Mouse (Mus musculus) liver, embryonic 11.5 days (tissue): ENCODE results near the gene C9orf72. TPM values are rescaled to one million over a fixed set of nuclear protein-coding genes. Genes with fewer than 3 reads are reported as not detected.

Source experiments
- ATAC-seq: fragments of 200-750 bp; cut with Nextera tagmentation; replicated peaks from 2 replicates; pipeline ENCODE4 v1.8.0; 2017; ENCODE audit warnings: moderate number of reproducible peaks, mild to moderate bottlenecking, moderate TSS enrichment, moderate library complexity; ENCODE audit not compliant: low FRiP score
- DNase-seq: peaks from one replicate; pipeline ENCODE4 v3.0.0-alpha.2; 2017; ENCODE audit warnings: low spot score
- H3K27ac ChIP-seq: fragments of 300-500 bp; sonication (generic); 2 replicates; pipeline ENCODE4 v1.5.1; 2014; ENCODE audit warnings: mild to moderate bottlenecking, low read depth, low read length, control low read depth
- H3K27me3 ChIP-seq: fragments of 300-500 bp; sonication (generic); replicated peaks from 2 replicates; pipeline ENCODE4 v1.6.1; 2014; ENCODE audit warnings: low read length, mixed read lengths; ENCODE audit not compliant: control insufficient read depth, insufficient read depth
- H3K36me3 ChIP-seq: fragments of 300-500 bp; sonication (generic); 2 replicates; pipeline ENCODE4 v1.6.1; 2014; ENCODE audit warnings: mild to moderate bottlenecking, low read length, moderate library complexity, mixed read lengths; ENCODE audit not compliant: control insufficient read depth, insufficient read depth
- H3K4me1 ChIP-seq: fragments of 300-500 bp; sonication (generic); replicated peaks from 2 replicates; pipeline ENCODE4 v1.6.1; 2014; ENCODE audit warnings: low read length, mixed read lengths; ENCODE audit not compliant: control insufficient read depth, insufficient read depth
- H3K4me2 ChIP-seq: fragments of 300-500 bp; sonication (generic); 2 replicates; pipeline ENCODE4 v1.6.1; 2014; ENCODE audit warnings: mild to moderate bottlenecking, control low read depth, moderate library complexity
- H3K4me3 ChIP-seq: fragments of 300-500 bp; sonication (generic); 2 replicates; pipeline ENCODE4 v1.5.1; 2014; ENCODE audit warnings: low read depth, low read length, control low read depth
- H3K9ac ChIP-seq: fragments of 300-500 bp; sonication (generic); 2 replicates; pipeline ENCODE4 v1.6.1; 2014; ENCODE audit warnings: low read depth, low read length, control low read depth
- H3K9me3 ChIP-seq: fragments of 300-500 bp; sonication (generic); 2 replicates; pipeline ENCODE4 v1.6.1; 2016; ENCODE audit warnings: low read length, inconsistent platforms, mixed read lengths; ENCODE audit not compliant: control insufficient read depth
- WGBS: fragments of 180-500 bp; shearing (Covaris S2); extraction: QIAGEN DNeasy Blood & Tissue Kit; methylation state at CpG from one replicate; pipeline ENCODE4 v1.1.7; 2014; 5-methylcytosine and 5-hydroxymethylcytosine counted together
- polyA plus RNA-seq: library from polyadenylated mRNA; unstranded; fragments of >200 nt; fragmentation: Nextera tagmentation; extraction: Ambion mirVana; gene quantifications from 2 replicates; pipeline ENCODE4 v1.2.1, GENCODE M21; 2014

The C9orf72 gene
- polyA plus RNA-seq, 1 experiment from 2014 or later, result 9.0 TPM

DNA sequence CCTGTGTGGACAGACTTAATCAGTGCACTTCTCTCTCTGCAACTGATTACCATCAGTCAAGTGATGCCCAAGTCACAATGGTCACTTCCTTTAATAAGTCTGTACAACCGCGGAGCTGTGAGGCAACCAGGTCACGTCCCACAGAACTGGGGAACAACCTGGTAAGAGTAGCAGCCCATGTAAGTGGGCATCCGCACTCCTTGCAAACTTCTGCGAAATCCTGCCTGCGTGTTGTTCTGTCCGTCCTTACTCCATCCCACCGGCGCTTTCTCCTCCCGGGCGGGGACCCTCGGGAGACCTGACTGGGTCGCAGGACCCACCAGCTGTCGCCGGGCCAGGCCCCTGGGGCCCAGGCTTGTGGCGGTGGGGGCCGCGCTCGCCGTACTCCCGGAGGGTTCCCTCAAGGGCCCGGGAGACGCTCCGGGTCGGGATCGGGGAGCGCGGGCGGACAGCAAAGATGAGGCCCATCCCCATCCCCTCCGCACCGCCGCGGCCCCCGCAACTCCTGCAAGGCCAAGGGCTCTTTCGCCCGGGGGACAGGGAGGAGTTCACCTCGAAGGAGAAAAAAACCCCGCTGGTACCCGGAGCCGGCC is 738 bp downstream of the C9orf72 start:
- H3K9ac ChIP-seq, result peak overlapping the region; percentile 79
- no peaks in the 10 kb centered on the region for H3K9me3 ChIP-seq
- H3K4me2 ChIP-seq, result peak overlapping the region; percentile 96
- H3K27me3 ChIP-seq, result no peaks in the 10 kb centered on the region
- peak overlapping the region; percentile 87 for H3K4me3 ChIP-seq
- WGBS, result under 1% methylated on average over 39 of the region's 40 CpGs
- DNase-seq (no peak), ATAC-seq (peak; percentile 38)
- H3K36me3 ChIP-seq, result no peaks in the 10 kb centered on the region
- peaks cover 3% of the 10 kb centered on the region; the same call in 1 of the 2 replicates for H3K4me1 ChIP-seq
- no peak overlapping the region for H3K27ac ChIP-seq

DNA sequence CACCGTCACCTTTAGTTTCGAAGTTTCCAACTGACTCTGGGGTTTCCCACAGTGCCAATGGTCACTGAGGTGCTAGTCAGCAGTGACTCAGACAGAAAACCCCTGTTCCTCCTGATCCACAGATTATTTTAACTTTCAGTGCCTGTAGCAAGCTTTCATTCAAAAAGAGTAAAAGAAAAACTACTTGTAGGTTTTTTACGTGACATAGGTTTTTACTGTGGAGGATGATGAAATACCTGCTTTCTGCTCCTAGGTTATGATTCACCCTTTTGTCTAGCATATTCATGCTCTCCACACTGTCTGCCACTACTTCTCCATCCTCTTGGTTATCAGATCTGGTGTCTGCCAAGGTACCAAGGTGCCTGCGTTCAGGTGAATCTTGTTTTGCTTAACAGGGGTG is 1.9 kb downstream of the C9orf72 start:
- DNase-seq (no peak), ATAC-seq (no peak)
- Histone ChIP-seq H3K4me1 (peaks cover 6% of the 10 kb centered on the region; the same call in 1 of the 2 replicates), H3K27ac (no peak overlapping the region), H3K4me3 (no peak overlapping the region), H3K4me2 (no peak overlapping the region), H3K27me3 (no peaks in the 10 kb centered on the region), H3K9ac (no peak overlapping the region), H3K9me3 (no peaks in the 10 kb centered on the region), H3K36me3 (no peaks in the 10 kb centered on the region)
- 83% methylated on average over 4 of the region's 4 CpGs for WGBS

- DNase-seq (no peak), ATAC-seq (no peak)
- no peak overlapping the region for H3K9ac ChIP-seq
- peaks cover 6% of the 10 kb centered on the region; the same call in 1 of the 2 replicates for H3K4me1 ChIP-seq
- no peak overlapping the region for H3K4me2 ChIP-seq
- H3K36me3 ChIP-seq, result no peaks in the 10 kb centered on the region
- H3K4me3 ChIP-seq, result no peak overlapping the region
- no peaks in the 10 kb centered on the region for H3K9me3 ChIP-seq
- H3K27me3 ChIP-seq, result no peaks in the 10 kb centered on the region
- WGBS, result 85% methylated on average over 5 of the region's 5 CpGs
- no peak overlapping the region for H3K27ac ChIP-seq
Observed at GRCm38 (mm10) chr4:35223376-35223988, 2.5 kb downstream of the C9orf72 start.

- no peak overlapping the region for H3K4me2 ChIP-seq
- no peak overlapping the region for H3K9ac ChIP-seq
- H3K4me1 ChIP-seq, result peaks cover 4% of the 10 kb centered on the region; the same call in 1 of the 2 replicates
- no peaks in the 10 kb centered on the region for H3K27me3 ChIP-seq
- no peaks in the 10 kb centered on the region; the same call in 1 of the 2 replicates for H3K36me3 ChIP-seq
- no peak overlapping the region for H3K4me3 ChIP-seq
- ATAC-seq (no peak), DNase-seq (no peak)
- no peaks in the 10 kb centered on the region for H3K9me3 ChIP-seq
- no peak overlapping the region for H3K27ac ChIP-seq
- 59% methylated on average over 4 of the region's 4 CpGs for WGBS
Observed at GRCm38 (mm10) chr4:35221903-35222302, 4.1 kb downstream of the C9orf72 start.

DNA sequence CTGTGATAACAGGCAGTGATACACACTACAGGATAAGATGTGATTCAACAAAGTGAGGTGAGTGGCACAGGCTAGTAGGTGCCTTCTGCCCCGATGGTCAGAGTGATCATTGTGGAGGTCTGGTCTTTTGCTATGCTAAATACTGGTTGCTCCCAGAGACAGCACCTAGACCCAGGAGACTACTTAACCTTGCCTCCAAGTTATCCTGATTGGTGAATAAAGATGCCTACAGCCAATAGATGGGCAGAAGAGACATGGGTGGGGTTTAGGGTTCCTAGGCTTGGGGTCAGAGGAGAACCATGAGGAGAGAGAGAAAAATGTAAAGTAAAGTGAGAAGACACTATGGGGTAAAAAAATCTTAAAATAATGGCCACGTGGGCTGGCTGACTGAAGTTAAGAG is 4.8 kb downstream of the C9orf72 start:
- no peak overlapping the region for H3K9ac ChIP-seq
- H3K27ac ChIP-seq, result no peak overlapping the region
- no peaks in the 10 kb centered on the region for H3K9me3 ChIP-seq
- H3K27me3 ChIP-seq, result no peaks in the 10 kb centered on the region
- H3K36me3 ChIP-seq, result no peaks in the 10 kb centered on the region; the same call in 1 of the 2 replicates
- no peak for DNase-seq
- no peak overlapping the region for H3K4me3 ChIP-seq
- no peak for ATAC-seq
- no peak overlapping the region for H3K4me2 ChIP-seq
- peaks cover 3% of the 10 kb centered on the region; the same call in 1 of the 2 replicates for H3K4me1 ChIP-seq
- WGBS, result 47% methylated on average over 2 of the region's 2 CpGs

DNA sequence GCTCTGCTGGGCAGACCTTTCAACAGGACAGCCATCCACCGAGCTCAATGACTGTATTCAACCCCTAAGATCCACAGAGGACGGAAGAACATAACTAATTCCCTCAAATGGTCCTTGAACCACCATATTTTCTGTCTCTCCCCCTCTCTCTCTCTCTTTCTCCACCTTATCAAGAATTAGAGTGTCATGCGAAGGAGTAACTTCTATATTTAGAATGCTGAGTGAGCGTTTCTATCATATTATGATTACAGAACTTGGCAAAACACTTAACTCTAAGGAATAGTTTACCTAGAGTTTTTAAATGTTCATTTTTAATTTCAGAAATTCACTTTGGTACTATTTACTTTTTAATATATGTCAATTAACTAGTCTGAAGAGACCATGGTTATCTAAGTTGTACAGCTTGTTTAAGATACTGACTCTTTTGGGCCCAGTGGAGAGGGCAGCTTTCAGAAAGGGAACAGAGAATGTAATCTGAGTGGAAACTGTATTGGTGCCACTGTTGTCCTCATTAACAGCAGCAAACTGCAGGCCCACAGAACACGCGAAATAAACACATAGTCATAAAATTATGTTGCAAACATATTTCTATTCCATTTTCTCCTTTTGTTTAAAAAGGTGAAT is 5.8 kb downstream of the C9orf72 start:
- no peak overlapping the region for H3K9ac ChIP-seq
- H3K36me3 ChIP-seq, result no peaks in the 10 kb centered on the region; the same call in 1 of the 2 replicates
- H3K27me3 ChIP-seq, result no peaks in the 10 kb centered on the region
- WGBS, result 60% methylated on average over 6 of the region's 6 CpGs
- ATAC-seq (0 out of 2 replicates have a peak, but pooled peaks have one; percentile 41), DNase-seq (no peak)
- H3K9me3 ChIP-seq, result no peaks in the 10 kb centered on the region
- no peak overlapping the region for H3K27ac ChIP-seq
- no peak overlapping the region; the same call in 1 of the 2 replicates for H3K4me2 ChIP-seq
- no peak overlapping the region for H3K4me3 ChIP-seq
- H3K4me1 ChIP-seq, result peaks cover 3% of the 10 kb centered on the region; the same call in 1 of the 2 replicates

- no peak overlapping the region for H3K4me3 ChIP-seq
- no peak overlapping the region for H3K27ac ChIP-seq
- no peaks in the 10 kb centered on the region for H3K4me1 ChIP-seq
- H3K36me3 ChIP-seq, result no peaks in the 10 kb centered on the region; the same call in 1 of the 2 replicates
- H3K4me2 ChIP-seq, result no peak overlapping the region
- DNase-seq (no peak), ATAC-seq (no peak)
- H3K9ac ChIP-seq, result no peak overlapping the region
- 66% methylated on average over 7 of the region's 7 CpGs for WGBS
- no peaks in the 10 kb centered on the region for H3K9me3 ChIP-seq
- no peaks in the 10 kb centered on the region for H3K27me3 ChIP-seq
Observed at GRCm38 (mm10) chr4:35204659-35205058, 21.3 kb downstream of the C9orf72 start.

- WGBS, result 84% methylated on average over 2 of the region's 2 CpGs
- no peaks in the 10 kb centered on the region for H3K4me1 ChIP-seq
Observed at GRCm38 (mm10) chr4:35203724-35204123, 22.3 kb downstream of the C9orf72 start.

More at GRCm38 (mm10) chr4:35203724-35204123, 22.3 kb downstream of the C9orf72 start:
- no peak overlapping the region for H3K4me3 ChIP-seq
- no peak for ATAC-seq
- H3K27me3 ChIP-seq, result no peaks in the 10 kb centered on the region
- no peaks in the 10 kb centered on the region for H3K9me3 ChIP-seq
- H3K4me2 ChIP-seq, result no peak overlapping the region
- no peak for DNase-seq
- no peak overlapping the region for H3K9ac ChIP-seq
- no peaks in the 10 kb centered on the region; the same call in 1 of the 2 replicates for H3K36me3 ChIP-seq
- H3K27ac ChIP-seq, result no peak overlapping the region
